Mouse (Mus musculus) small intestine, adult 2 months (tissue): ENCODE measurements around the gene Retreg1.

Source experiments
- CTCF ChIP-seq: fragments of 200-500 bp; IDR thresholded peaks from 2 replicates; pipeline ENCODE4 v1.5.1; 2012; ENCODE audit warnings: low read depth, mild to moderate bottlenecking, control low read depth, inconsistent platforms, low read length, moderate library complexity, mixed read lengths; ENCODE audit not compliant: insufficient replicate concordance, insufficient read length; ENCODE audit errors: extremely low read depth
- POLR2A ChIP-seq: fragments of 200-500 bp; IDR thresholded peaks from 2 replicates; pipeline ENCODE4 v1.6.1; 2012; ENCODE audit warnings: low read depth, mild to moderate bottlenecking, control low read depth, inconsistent platforms, low read length, moderate library complexity

- TF ChIP-seq POLR2A (no peak), CTCF (no peak)
These were observed 73.3 kb downstream of the Retreg1 start for GRCm38 (mm10) chr15:25916252-25916651.
